Mouse (Mus musculus) brain, embryonic 14.5 days (tissue): ENCODE data around the gene Tmem199.

ENCODE experiments used
- CTCF ChIP-seq: fragments of 200-500 bp; IDR thresholded peaks from 2 replicates; pipeline ENCODE4 v1.5.1; 2012; ENCODE audit warnings: inconsistent platforms, mild to moderate bottlenecking, moderate library complexity, borderline replicate concordance; ENCODE audit not compliant: insufficient read depth, insufficient read length; ENCODE audit errors: extremely low read depth
- POLR2A ChIP-seq: fragments of 200-500 bp; IDR thresholded peaks from 2 replicates; pipeline ENCODE4 v1.6.1; 2012; ENCODE audit warnings: mild to moderate bottlenecking, inconsistent platforms, borderline replicate concordance; ENCODE audit not compliant: poor library complexity, insufficient read depth, insufficient read length, severe bottlenecking; ENCODE audit errors: extremely low read depth

DNA sequence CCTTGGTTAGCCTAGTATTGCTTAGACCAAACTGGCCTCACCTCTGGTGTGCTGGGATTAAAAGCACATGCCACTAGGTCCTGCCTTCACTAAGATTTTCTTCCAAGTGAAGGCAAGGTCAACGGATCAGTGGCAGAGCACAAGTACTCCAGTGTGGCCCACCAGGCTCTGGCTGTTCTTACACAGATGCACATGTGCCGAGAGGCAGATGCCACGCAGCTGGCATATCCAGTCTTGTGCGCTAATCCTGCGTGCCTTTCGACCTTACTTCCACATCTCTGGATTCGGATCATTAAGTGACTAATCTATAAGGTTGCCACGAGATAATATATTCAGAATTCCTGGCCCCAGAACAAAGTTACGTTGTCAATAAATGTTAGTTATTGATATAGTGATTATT lies 46.9 kb downstream of the Tmem199 start:
- TF ChIP-seq CTCF (no peak), POLR2A (no peak)
